Mouse (Mus musculus): ENCODE results near the gene Mrpl52.

DNA sequence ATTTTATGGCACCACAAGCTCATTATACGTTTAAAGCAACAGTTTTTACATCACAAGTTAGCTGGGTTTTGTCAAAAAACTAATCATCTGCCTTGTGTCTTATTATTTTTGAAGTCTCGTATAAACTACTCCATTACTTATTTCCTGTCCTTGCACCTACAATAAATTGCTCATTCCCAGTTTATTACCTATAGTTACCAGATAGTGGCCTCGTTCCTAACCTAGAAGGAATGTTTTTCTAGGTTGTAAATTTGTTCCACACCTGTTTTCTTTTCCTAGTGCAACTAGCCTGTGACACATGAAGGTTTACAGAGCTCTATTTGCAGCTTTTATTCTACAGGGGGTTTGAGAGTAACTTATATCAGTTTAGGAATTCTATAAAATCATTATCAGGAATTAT is 25.0 kb upstream of the Mrpl52 start:
- TF ChIP-seq ZNF384 (IDR thresholded peaks at IDR 0.05; ENCODE audit: low read depth, low read length), result no peak
- TF ChIP-seq ZC3H11A (IDR thresholded peaks at IDR 0.05; ENCODE audit: borderline replicate concordance, low read depth, low read length), result no peak
- TF ChIP-seq MAFK (IDR thresholded peaks at IDR 0.05; ENCODE audit: insufficient read depth, low read depth, low read length), result no peak
- no peak for TF ChIP-seq HCFC1 (IDR thresholded peaks at IDR 0.05; ENCODE audit: borderline replicate concordance, insufficient read depth, low read length)
